Mouse (Mus musculus): ENCODE measurements at regions not wholly inside any gene's neighbourhood (a gene's known extent, or its start where the extent isn't known, plus 50 kb on each side); places are given as distances from the start of the nearest gene placed in this dataset.

- no peak for ATAC-seq (replicated peaks; ENCODE audit: low read depth, poor library complexity, severe bottlenecking)
Observed at GRCm38 (mm10) chr9:67692396-67692795, 66.8 kb upstream of the C2cd4b start.

- no peak for ATAC-seq (replicated peaks; ENCODE audit: low read depth, poor library complexity, severe bottlenecking)
Observed at GRCm38 (mm10) chr9:67693716-67694115, 65.5 kb upstream of the C2cd4b start.

- ATAC-seq (replicated peaks; ENCODE audit: low read depth, poor library complexity, severe bottlenecking): no peak
Observed at GRCm38 (mm10) chr9:67698796-67699195, 60.4 kb upstream of the C2cd4b start.

- peak; percentile 91 for ATAC-seq (replicated peaks; ENCODE audit: low read depth, poor library complexity, severe bottlenecking)
Observed at GRCm38 (mm10) chr9:67699846-67700579, 59.2 kb upstream of the C2cd4b start.

- ATAC-seq (replicated peaks; ENCODE audit: low read depth, poor library complexity, severe bottlenecking): no peak
Observed at GRCm38 (mm10) chr9:67708246-67708960, 50.8 kb upstream of the C2cd4b start.

Measured in common myeloid progenitor, adult 5-6 weeks (primary cell).